Mouse (Mus musculus) spleen, embryonic (tissue): ENCODE measurements around the gene Col4a3.

Experiments
- CTCF ChIA-PET: fragments of 350-600 bp; sonication (Branson Sonifier 250); formaldehyde crosslinking; loops from one replicate; lab custom pipeline; 2022; lab: Charles Lee

Col4a3 gene

DNA sequence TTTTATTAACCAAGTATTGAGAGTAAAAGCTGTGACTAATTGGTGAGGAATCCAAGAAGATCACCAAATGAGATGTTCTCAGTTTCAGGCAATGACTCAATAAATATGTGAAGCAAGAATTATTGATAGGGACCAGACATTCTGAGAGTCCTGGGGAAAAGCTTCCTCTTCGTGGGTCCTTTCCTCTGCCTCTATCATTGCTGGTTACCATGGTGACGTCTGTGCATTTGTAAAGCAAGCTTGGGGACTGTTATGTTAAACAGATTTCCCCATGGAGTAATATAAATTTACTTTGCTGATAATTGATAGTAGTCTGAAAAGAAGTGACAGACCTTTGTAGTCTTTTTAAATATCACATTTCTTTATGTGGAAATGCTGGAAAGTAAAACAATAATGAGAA is 76.8 kb downstream of the Col4a3 start:
- CTCF ChIA-PET = no interaction called here

DNA sequence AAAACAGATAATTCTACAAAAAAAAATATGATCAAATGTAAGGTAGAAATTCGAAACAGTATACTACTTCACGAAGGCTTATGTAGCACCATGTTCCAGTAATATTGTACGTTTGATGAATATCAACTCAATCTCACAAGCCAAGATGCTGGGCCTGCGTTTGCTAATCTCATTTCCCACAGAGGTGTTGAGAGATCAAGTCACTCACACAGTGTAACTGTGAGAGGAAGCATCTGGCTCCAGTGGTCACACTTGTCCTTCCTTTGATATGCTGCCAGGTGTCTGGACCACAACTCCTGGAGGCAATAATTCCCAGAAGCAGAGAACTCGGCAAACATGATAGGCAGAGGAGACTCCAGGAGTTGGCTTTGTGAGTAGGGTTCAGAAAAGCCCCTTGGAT is 99.6 kb downstream of the Col4a3 start:
- CTCF ChIA-PET = no interaction called here

DNA sequence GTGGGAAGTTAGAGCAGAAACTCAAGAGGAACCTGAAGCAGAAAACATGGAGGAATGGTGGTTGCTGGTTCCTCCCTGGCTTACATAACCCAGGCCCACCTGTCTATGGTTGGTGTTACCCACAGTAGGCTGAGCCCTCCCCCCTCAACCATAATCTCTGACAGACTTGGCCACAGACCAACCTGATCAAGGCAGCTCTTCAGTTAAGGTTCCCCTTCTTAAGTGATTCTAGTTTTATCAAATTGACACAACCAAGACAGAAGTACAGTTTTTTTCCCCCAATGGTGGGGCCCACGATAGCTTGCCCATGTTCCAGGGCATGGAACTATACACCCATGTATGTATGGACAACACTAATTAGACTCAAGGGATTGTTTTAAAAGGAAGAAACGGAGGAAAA is 100.1 kb downstream of the Col4a3 start:
- CTCF ChIA-PET = no interaction called here

DNA sequence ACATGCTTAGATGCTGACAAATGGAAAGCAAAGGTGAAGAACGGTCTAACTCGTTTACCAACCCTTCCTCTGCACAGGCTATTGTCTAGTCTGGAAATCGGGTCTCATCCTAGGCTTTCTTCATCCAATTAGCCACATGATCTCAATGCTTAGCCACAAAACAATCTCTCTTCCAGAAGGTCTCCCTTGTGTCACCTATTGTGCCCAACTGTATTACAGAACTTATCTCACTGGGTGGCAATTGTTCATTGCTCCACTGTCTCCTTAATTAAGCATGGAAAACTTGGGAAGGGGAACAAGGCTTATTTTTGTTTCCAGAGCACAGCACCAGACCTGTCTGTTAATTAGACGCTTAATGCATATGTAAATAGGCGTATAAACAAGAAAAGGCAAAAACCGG is 101.2 kb downstream of the Col4a3 start:
- CTCF ChIA-PET = no interaction called here

DNA sequence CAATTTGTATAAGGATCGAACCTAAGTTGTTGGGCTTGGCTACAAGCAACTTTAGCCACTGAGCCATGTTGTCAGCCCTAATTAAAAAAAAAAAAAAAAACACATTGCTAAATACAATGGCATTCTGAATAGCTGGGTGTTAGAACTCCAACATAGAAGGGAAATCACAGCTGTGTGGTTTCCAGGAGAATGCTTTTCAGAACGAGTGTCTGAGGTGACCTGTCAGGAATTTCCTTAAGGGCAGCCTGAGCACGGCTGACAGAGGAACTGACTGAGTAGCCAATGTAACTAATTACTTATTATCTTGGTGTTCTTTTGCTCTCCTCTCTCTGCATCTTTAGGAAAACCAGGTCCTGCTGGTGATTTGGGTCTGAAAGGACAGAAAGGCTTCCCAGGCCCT is 109.2 kb downstream of the Col4a3 start:
- CTCF ChIA-PET = interaction anchor here (0.6 kb wide), 1 partner anchor 142 kb away, joined by 5 read pairs; no protein-coding TSS in a partner anchor

DNA sequence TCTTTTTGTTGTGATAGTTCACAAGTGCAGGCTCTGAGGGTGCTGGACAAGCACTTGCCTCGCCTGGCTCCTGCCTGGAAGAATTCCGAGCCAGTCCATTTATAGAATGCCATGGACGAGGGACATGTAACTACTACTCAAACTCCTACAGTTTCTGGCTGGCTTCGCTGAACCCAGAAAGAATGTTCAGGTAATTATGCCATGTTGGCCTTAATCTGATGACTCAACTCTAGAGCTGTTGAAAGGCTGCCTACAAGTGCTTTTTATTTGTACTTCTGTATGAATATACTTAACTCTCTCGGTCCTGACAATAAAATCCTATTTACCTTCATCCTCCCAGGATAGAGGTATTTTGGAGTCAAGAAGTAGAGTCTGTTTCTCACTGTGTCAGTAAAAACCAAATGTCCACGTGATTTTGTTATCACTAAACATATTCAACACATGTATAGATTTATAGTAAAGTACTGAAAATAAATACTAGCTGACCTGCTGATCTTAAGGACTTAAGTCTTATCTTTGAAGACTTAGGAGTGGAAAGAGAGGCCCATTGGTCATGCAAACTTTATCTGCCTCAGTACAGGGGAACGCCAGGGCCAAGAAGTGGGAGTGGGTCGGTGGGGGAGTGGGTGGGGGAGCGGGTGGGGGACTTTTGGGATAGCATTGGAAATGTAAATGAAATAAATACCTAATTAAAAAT is 131.2 kb downstream of the Col4a3 start:
- CTCF ChIA-PET = no interaction called here

DNA sequence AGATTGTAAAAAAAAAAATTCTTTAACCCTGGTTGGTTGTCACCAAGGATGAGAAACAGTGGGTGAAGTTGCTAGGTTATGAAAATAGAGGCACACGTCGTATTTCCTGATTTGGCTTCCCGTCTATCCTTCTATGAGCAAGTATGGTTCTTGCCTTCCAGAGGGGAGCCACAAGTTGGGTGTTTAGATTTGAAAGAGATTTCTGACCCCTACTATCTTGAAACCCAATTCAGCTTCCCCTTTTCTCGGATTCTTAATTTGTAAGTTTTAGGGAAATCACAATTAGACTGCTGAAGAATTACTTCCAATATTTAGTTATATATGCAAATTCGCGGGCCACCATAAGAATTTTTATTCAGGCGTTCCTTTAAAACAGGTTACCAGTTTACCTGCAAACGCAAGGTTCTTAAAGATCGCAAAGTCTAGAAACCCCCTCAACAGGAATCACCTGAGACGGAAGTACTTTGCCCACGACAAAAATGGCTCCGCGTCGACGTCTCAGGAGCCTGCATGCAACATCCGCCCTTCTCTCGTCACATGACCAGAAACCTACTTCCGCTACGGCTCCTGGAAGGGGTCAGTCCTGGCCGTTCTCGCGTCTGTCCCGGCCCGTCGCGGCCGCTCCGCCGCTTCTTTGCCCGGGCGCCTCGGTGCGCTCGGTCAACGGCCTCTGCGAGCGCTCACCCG is 137.8 kb downstream of the Col4a3 start, which contains the start of gene Mff:
Mff (plus strand) TSS at position 552 of the 687 bp plus-strand sequence.
- CTCF ChIA-PET = interaction anchor here (0.6 kb wide), 1 partner anchor 110 kb away, joined by 4 read pairs; no protein-coding TSS in a partner anchor

DNA sequence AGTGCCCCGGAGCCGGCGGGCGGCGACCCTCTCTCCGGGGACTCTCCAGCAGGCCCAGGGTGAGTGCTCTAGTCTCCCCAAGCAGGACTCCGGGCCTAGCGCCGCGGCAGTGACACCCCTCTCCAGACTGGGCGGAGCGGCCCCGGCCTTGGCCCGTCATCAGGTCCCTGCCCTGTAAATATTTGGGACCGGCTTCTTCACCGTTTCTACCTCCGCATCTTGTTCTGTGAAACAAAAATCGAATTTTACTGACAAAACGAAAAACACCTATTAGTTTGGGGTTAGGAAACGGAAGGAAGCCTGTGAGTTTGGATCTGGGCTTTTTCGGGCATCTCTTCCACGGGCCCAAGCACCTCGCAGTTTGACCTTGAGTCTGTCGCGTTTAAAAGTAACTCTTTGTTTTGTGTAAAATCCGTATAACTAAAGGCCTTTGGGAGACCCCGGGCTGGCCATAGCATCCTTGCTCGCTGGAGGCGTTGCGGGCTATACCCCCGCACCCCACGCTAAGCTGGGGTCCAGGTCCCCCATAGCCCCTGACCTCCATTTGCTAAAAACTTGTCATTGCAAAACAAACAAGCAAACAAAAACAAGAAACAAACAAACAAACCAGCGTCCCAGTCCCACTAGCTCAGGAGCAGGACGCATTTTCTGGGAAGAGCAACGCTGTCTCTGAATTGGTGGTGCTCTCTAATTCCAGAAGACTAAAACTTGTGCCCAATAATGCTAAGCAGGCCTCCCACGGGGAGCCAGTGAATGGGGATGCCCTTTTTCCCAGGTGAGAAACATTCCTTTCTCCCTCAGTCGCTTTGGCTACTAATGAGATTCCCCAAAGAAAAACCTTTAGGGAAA is 138.5 kb downstream of the Col4a3 start:
- CTCF ChIA-PET = no interaction called here

DNA sequence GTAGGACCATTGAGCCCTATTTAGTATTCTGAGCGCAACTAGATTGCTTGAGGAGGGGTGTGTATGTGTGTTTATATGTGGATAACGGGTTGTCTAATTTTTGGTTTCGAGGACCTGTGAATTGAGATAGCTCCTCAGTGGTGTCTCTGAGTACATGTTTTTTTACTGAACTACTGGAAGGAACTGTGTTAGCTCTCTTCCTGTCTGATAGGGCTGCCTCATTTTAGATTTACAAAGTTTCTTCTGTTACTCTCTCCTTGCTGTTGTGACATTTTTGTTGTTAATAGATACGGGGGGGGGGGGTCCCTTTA is 139.1 kb downstream of the Col4a3 start:
- CTCF ChIA-PET = no interaction called here

DNA sequence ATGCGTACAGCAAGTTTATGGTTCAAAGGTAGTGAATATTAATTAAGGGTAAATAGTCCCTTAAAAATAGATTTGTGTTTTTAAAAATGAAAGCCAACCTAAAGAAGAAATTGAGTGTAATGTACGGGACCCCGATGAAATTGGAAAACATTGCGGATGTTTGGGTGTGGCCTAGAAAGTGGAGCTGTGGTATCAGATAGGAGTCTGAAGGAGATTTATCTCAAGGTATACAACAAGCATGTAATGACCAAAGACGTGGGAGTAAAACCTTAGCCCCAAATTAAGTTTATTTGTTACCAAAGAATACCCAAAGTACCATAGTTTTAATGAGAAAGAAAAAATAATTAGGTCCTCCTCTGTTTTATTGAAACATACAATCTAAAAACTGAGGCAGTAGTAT is 139.8 kb downstream of the Col4a3 start:
- CTCF ChIA-PET = no interaction called here

DNA sequence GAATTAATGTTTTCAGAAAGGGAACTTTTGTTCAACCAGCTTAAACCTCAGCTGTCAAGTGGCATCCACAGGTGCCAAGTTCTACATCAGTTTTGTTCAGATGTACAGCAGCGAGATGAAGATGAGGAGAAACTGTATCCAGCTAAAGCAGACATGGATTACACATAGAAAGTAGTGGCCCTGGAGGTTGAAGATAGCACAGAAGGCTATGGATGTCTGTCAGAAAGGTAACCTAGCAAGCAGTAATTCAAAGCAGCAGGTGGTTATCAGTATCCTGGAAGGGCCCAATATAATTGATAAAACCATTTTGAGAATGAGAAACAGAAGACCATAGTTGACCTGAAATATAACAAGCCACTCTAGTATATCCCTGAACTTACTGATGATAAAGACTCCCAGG is 146.6 kb downstream of the Col4a3 start:
- CTCF ChIA-PET = no interaction called here

DNA sequence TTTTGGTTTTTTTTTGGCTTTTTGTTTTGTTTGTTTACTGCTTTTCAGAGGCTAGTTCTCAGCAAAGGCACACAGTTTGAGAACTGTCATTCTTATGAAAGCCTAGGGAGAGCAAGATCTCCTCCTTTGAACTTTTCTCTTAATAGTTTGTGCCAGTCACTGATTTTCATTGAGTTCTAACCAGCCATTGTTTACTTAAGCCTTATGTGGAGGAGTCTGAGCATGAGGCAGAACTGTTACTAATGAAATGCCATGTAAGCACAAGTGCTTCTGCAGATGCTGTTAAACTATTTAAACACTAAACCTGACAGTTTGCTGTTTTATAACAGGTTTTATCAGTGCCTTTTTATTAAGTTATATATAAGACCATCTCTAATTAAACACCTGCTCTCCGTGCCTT is 151.3 kb downstream of the Col4a3 start:
- CTCF ChIA-PET = no interaction called here

DNA sequence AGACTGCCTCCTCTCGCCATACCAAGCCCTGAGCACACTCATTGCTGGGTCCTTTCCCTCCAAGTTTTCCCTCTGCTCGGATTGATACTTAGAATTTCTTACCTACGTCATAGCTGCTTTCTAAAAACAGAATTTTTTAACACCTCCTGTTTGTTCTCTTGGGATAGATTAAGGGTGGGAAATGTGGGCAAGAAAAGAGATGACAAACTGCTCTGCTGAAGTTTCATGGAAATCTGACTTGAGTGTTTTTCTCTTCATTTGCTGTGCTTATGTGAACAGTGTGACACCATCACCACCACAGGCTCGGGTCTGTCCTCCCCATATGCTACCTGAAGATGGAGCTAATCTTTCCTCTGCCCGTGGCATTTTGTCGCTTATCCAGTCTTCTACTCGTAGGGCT is 154.8 kb downstream of the Col4a3 start:
- CTCF ChIA-PET = no interaction called here

DNA sequence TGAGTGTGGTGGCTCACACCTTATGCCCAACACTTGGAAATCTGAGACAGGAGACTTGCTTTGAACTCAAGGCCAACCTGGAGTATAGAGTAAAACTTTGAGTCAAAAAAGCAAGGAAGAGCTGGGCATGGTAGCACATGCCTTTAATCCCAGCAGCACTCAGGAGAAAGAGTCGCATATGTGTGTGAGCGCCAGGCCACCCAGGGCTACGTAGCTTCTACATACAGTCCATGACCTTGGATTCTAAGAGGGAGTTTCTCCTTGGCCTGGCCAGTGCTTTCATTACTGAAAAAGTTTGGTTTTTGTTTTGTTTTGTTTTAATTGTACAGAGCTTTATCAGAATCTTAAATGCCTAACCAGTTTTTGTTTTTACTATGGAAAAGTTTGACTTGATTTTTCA is 157.2 kb downstream of the Col4a3 start:
- CTCF ChIA-PET = no interaction called here

DNA sequence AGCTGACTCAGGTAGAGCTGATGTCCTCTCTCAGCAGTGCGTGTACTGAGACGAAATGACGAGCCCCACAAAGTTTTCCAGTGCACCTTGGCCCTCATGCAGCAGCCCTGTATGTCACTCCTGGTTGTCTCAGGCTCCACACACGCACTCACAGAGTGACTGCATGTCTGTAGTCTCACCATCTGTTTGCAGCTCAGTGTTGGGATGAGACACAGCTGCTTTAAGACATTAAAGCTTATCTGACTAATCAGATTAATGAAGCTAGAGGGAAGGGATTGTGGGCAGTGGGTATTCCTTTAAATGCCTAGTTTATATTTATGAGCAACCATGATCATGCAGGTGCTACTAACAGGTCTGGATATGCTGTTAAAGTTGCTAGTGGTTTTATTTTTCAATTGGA is 159.7 kb downstream of the Col4a3 start:
- CTCF ChIA-PET = no interaction called here

DNA sequence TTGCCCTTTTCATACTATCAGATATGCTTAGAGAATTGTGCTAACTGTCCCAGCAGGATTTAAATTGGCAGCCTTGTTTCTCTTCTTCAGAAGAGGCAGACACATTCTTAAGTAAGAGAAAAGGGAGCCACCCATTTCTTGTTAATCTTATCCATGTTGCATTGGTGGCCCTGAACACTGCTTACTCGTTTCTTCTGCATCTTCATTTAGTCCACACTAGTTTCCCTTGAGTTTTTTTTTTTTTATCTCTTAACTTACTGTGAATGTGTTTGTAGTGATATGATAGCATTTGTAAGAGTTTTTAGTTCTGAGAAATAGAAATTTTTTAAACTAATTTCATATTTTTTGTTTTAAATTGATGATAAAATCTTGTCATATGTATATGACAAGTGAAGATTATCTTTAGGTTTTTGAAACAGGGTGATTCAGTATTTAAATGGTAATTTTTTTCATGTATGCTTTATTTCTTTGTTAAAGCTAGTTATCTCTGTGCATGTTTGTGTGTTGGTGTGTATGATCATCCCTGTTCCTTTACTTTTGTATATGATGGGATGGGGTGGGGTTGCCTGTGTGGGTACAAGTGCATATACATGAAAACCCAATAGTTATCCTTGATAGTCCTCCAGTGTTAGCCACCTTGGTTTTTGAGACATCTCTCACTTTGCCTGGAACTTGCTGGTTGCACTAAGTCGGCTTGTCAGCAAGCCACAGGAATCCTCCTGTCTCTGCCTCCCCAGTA is 161.2 kb downstream of the Col4a3 start:
- CTCF ChIA-PET = no interaction called here

DNA sequence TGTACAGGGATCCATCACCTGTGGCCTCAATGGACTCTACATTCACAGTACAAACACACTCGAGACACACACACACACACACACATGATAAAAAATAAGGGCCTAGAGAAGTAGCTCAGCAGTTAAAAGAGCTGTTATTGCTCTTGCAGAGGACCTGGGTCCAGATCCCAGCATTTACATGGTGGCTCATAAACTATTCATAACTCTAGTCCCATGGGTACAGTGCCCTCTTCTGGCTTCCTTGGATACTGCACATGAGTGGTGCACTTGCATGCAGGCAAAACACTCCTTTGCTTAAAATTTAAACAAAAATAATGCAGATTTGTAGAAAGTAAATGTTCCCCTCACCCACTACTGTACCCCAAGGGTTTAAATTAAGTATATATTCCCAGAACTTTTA is 172.8 kb downstream of the Col4a3 start:
- CTCF ChIA-PET = no interaction called here

DNA sequence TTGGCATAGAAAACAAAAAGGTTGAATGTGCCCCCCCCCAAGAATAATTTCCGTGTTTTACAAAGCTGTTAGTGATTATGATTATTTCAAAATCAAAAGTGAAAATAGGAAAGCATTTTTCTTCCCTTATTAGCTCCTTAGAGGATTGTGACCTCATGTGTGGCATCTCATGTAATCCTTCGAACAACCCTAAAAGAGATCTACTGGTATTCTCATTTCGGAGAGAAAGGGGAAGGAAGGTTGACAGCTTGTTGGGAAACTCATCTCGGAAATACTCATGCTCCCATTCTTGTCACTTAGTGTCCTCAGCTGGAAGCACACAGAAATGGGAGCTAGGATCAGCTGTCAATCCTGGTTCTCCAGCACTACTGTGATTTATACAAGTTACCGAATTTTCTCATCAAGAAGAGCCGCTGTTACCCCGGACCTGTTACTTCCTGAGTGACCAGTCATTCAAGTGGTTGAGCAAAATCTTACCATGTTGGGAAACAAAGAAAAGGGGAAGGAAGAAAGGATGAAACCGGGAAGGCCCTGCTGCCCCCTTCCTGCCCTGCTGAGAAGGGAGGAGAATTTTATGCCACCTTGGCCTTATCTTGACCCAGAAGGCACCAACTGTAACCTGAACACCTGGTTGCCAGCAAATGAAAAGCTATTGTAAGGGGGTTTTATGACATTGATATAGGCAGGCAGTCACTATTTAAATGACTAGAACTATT is 174.9 kb downstream of the Col4a3 start:
- CTCF ChIA-PET = no interaction called here

DNA sequence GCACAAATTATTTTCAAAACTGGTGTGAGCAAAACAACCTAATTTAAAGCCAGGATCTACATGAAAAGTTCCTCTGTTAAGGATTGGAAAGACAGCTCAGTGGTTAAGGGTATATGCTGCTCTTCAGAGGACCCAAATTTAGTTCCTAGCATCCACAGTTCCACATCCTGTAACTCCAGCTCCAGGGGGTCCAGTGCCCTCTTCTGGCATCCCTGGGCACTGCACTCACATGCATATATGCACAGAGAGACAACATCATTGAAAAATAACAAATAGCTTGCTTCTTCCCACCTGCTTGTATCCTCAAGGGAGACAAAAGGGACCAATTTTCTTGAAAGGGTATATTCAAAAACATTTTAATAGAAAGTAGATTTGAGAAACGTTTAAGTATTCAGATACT is 175.6 kb downstream of the Col4a3 start:
- CTCF ChIA-PET = no interaction called here

DNA sequence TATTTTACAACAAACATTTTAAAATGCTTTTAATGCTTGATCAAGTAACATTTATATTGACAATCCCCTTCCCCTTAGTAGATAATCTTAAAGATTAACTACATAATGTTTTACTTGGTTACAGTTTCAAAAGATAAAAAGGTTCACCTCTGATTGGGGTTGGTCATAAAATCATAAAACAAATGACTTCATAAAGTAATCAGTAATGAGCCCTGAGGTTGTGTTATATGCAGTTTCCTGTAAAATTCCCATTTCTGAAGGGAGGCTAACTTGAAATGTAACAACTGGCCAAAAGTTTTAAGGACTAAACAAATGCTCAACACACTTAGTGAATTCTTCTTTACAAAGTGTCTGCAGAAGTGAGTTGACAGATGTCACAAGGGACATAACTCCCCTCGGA is 179.5 kb downstream of the Col4a3 start:
- CTCF ChIA-PET = no interaction called here

DNA sequence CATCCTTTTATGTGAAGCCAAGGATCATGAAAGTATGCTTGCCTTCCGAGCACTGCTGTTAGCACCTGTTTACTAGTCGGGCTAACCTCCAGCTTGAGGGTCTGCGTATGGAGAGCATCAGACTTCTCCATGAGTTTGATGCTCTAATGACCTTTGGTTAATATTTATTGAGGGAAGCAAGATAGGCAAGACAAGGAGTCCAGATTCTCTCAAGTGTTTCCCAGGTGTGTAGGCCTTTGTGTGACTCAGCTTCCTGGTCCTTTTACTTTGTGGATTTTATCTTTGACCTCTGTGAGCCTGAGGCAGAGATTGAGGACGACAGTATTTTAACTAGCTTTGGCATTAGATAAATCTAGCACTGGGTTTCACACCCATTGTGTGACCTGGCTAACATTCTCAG is 179.9 kb downstream of the Col4a3 start:
- CTCF ChIA-PET = no interaction called here
